Mouse (Mus musculus) E14TG2a.4 (cell line): ENCODE measurements around the gene Aes.

Source experiments
- H3K27me3 ChIP-seq: 2 replicates; pipeline ENCODE4 v1.6.1; 2014; ENCODE audit warnings: low read length, control low read depth; ENCODE audit not compliant: insufficient read depth
- H3K36me3 ChIP-seq: 2 replicates; pipeline ENCODE4 v1.6.1; 2014; ENCODE audit warnings: low read length, control low read depth; ENCODE audit not compliant: insufficient read depth
- H3K4me1 ChIP-seq: replicated peaks from 2 replicates; pipeline ENCODE4 v1.6.1; 2014; ENCODE audit warnings: low read depth, low read length, control low read depth
- H3K4me3 ChIP-seq: replicated peaks from 2 replicates; pipeline ENCODE4 v1.5.1; 2014; ENCODE audit warnings: mild to moderate bottlenecking, low read length
- H3K9me3 ChIP-seq: 2 replicates; pipeline ENCODE4 v1.6.1; 2014; ENCODE audit warnings: low read length, control low read depth
- CTCF ChIP-seq: conservative IDR thresholded peaks from 2 replicates; pipeline ENCODE4 v1.5.1; 2014; ENCODE audit warnings: low read length
- NANOG ChIP-seq: IDR thresholded peaks from 2 replicates; pipeline ENCODE4 v1.6.1; 2014; ENCODE audit warnings: borderline replicate concordance, low read length, mixed read lengths
- POU5F1 ChIP-seq: IDR thresholded peaks from 2 replicates; pipeline ENCODE4 v1.6.1; 2014; ENCODE audit warnings: low read length, borderline replicate concordance

Aes gene

DNA sequence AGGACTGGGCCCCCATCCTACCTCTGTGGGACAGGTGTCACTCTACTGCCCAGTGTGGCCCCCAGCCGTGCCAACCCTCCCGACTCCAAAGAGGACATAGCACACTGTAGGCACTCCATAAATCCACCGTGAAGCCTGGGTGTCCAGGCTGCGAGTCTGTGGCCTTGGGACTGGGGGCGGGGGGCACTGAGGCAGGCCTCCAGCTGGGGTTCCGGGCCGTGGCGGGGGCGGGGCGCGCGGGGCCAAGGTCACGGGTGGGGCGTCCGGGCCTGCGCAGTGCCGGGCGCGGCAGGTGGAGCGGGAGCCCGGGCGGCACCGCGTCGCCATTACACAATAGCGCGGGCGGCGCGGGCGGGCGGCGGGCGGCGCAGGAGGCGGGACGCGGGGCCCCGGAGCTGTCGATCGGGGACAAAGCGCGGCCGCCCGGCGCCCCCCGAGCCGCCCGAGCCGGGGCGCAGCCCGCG, at the start of gene Aes:
Aes (plus strand) TSS at position 326 of the 464 bp plus-strand sequence.
- Histone ChIP-seq H3K4me1 (peaks cover 78% of the 10 kb centered on the region), H3K9me3 (no peaks in the 10 kb centered on the region), H3K27me3 (no peaks in the 10 kb centered on the region), H3K4me3 (peak within 1 kb of the TSS; percentile 87), H3K36me3 (peaks cover 26% of the 10 kb centered on the region)
- TF ChIP-seq NANOG (no peak), CTCF (no peak), POU5F1 (no peak)

- Histone ChIP-seq H3K36me3 (peaks cover 15% of the 10 kb centered on the region), H3K27me3 (peaks cover 28% of the 10 kb centered on the region), H3K4me1 (peaks cover 72% of the 10 kb centered on the region), H3K4me3 (peak overlapping the region; percentile 5; the same call in 1 of the 2 replicates), H3K9me3 (peaks cover 9% of the 10 kb centered on the region)
- TF ChIP-seq CTCF (no peak), POU5F1 (no peak; the same call in 1 of the 2 replicates), NANOG (no peak)
Observed at GRCm38 (mm10) chr10:81510246-81510810, 49.0 kb upstream of the Aes start.

DNA sequence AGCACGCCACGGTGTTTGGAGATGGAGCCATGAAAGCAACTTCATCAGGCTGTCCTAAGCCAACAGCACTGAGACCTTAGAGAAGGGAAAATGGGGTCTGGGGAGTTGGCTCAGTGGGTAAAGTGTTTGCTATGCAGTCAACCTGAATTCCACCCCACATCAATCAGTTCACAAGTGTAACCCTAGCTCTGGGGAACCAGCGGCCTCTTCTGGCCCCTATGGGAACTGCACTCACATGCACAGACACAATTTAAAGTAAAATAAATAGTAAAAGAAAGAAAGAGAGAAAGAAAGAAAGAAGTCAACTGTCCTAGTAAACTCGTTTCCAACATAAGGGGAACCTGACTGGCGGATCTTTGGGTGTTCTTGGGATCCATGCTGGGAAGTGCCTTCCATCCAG, 45.5 kb upstream of the Aes start:
- H3K36me3 ChIP-seq = no peaks in the 10 kb centered on the region
- peaks cover 28% of the 10 kb centered on the region for H3K27me3 ChIP-seq
- TF ChIP-seq CTCF = peak; percentile 76
- no peak for TF ChIP-seq NANOG
- H3K4me1 ChIP-seq = peaks cover 54% of the 10 kb centered on the region
- peaks cover 8% of the 10 kb centered on the region for H3K9me3 ChIP-seq
- no peak overlapping the region for H3K4me3 ChIP-seq

GRCm38 (mm10) chr10:81517227-81517626, 42.1 kb upstream of the Aes start:
- Histone ChIP-seq H3K4me1 (peaks cover 22% of the 10 kb centered on the region), H3K36me3 (no peaks in the 10 kb centered on the region), H3K27me3 (peaks cover 27% of the 10 kb centered on the region), H3K4me3 (no peak overlapping the region), H3K9me3 (peaks cover 8% of the 10 kb centered on the region)
- TF ChIP-seq CTCF (no peak), POU5F1 (no peak), NANOG (no peak)

DNA sequence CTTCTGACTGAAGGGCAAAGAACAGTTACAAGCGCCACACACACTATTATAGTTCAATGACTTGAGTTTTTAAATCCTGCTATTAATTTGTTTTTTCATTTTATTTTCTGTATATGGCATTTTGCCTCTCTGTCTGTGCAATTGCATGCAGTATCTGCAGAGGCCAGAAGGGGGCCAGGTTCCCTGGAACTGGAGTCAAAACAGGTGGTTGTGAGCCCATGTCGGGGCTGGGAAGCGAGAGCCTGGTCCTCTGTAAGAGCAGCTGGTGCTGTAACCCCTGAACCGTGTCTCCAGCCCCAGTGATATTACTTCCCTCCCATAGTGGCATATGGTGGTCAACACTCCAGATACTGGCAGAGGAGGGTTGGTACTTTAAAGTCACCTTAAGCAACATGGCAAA, 40.7 kb upstream of the Aes start:
- Histone ChIP-seq H3K9me3 (peaks cover 6% of the 10 kb centered on the region), H3K4me3 (no peak overlapping the region), H3K36me3 (no peaks in the 10 kb centered on the region), H3K27me3 (peaks cover 22% of the 10 kb centered on the region), H3K4me1 (peaks cover 23% of the 10 kb centered on the region)
- no peak for TF ChIP-seq POU5F1
- peak; percentile 80 for TF ChIP-seq CTCF

DNA sequence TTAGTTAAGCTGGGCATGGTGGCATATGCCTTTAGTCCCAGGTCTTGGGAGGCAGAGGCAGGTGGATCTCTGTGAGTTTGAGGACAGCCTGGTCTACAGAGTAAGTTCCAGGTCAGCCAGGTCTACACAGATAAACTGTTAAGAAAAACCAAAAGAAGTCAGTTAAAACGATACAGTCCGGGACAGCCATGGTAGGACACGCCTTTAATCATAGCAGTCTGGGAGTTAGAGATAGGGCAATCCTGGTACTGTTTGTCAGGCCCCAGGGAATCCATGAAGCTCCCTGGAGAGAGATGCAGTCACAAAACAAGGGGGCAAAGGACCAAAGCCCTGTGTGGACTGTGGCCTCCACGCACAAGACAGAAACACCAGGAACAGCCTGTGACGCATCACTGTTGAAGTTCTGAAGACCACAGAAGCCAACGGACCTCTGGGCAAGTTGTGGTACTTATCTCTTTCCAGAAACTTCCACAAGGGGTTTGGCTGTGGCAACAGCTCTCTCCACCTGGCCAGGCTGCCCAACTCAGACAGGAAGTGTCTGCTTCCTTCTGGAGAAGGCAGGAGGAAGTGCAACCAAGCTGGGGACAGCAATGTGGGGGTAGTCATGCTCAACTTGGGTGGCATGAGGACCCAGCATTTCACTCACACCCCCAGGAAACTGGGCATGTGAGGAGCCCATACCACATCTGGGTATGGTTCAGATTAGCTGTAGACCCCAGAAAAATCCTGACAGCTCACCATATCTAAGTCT, 39.9 kb upstream of the Aes start:
- Histone ChIP-seq H3K4me3 (no peak overlapping the region), H3K9me3 (no peaks in the 10 kb centered on the region), H3K27me3 (peaks cover 28% of the 10 kb centered on the region), H3K36me3 (no peaks in the 10 kb centered on the region), H3K4me1 (peaks cover 31% of the 10 kb centered on the region)
- TF ChIP-seq CTCF (no peak), POU5F1 (no peak), NANOG (no peak)

DNA sequence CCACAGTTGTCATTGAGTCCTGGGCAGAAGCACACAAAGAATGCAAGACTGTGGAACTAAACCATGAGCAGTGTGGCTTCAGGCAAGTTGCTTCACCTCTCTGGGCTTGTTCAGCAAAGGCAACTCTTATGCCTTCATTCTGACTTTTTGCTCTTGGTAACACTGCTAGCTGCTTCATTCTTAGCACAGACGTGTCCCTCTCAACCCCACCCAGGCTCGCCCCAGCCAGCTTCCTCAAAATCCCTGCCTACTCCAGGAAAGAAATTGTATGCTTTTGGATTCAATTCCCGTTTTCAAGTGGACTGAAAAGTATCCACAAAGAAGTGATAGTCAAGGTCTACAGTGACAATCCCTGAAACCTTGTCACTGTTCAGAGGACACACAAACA, 39.3 kb upstream of the Aes start:
- Histone ChIP-seq H3K27me3 (peaks cover 33% of the 10 kb centered on the region), H3K4me1 (peaks cover 37% of the 10 kb centered on the region), H3K9me3 (no peaks in the 10 kb centered on the region), H3K36me3 (no peaks in the 10 kb centered on the region), H3K4me3 (no peak overlapping the region)
- TF ChIP-seq POU5F1 = no peak
- no peak for TF ChIP-seq CTCF
- no peak for TF ChIP-seq NANOG

GRCm38 (mm10) chr10:81523142-81523541, 36.1 kb upstream of the Aes start:
- TF ChIP-seq NANOG (no peak), POU5F1 (no peak)
- no peaks in the 10 kb centered on the region for H3K36me3 ChIP-seq
- H3K9me3 ChIP-seq = no peaks in the 10 kb centered on the region

GRCm38 (mm10) chr10:81523570-81523969, 35.7 kb upstream of the Aes start:
- H3K9me3 ChIP-seq = no peaks in the 10 kb centered on the region
- TF ChIP-seq POU5F1 (no peak), NANOG (no peak), CTCF (no peak)
- peak overlapping the region; percentile 69 for H3K4me3 ChIP-seq
- H3K27me3 ChIP-seq = peaks cover 33% of the 10 kb centered on the region
- peaks cover 27% of the 10 kb centered on the region for H3K4me1 ChIP-seq
- no peaks in the 10 kb centered on the region for H3K36me3 ChIP-seq

More at GRCm38 (mm10) chr10:81523142-81523541, 36.1 kb upstream of the Aes start:
- Histone ChIP-seq H3K4me3 (peak overlapping the region; percentile 69), H3K4me1 (peaks cover 29% of the 10 kb centered on the region), H3K27me3 (peaks cover 33% of the 10 kb centered on the region)
